Mouse (Mus musculus): ENCODE measurements around the gene Slco6c1.
A peak's percentile ranks its signal among the peaks of the same experiment; 100 is the strongest.

- TF ChIP-seq CTCF (IDR thresholded peaks at IDR 0.05; ENCODE audit: low read depth, low read length) (peak; percentile 42), POLR2A (IDR thresholded peaks at IDR 0.05; ENCODE audit: extremely low read depth, insufficient read depth, low read length) (no peak)
Observed at GRCm38 (mm10) chr1:97018978-97019377, 109.1 kb downstream of the Slco6c1 start.

Measured in liver, adult 2 months (tissue).